Mouse (Mus musculus): ENCODE measurements around the gene Agap1. TPM values are rescaled to one million over a fixed set of nuclear protein-coding genes. Genes with fewer than 3 reads are reported as not detected.

The Agap1 gene
- polyA plus RNA-seq, 1 experiment from 2014 or later: 23.1 TPM

DNA sequence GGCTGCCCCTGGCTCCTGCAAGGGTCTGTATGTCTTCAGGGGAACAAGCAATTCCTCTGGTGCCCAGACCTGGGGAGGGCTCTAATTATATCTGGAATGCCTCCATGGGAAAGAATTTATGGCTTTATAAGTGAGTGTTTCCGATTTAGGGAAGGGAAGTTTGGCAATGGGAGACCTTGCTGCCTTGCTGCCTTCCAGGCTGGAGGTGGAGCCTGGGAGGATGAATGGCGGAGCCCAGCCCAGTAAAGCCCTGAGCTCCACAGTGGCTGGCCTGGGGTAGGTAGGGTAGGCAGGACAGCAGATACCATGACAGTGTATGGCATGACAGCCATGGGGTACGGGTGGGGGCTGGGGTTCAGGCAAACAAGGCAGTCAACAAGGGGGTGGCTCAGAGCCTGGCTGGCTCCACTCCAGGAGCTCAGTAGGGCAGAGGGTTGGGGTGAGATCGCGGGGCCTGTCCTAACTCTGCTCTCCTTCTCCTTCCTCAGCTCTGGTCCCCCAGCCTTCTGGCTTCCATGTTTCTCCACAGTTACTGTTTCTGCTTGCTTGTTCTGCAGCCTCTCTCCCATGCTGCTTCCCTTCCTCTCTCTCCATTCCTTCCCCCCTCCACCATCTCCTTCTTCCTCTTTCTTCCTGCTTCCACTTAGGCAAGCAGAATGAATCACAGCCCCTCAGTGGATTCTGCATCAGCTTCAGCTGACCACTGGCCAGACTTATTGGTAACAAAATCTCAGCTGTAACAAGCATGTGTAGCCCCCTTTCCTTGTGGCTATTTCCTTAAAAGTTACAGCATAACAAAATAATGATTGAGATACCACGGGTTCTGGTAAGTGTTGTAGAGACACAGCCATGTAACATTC lies 114.2 kb downstream of the Agap1 start:
- Histone ChIP-seq H3K4me3 (replicated peaks) (no peak overlapping the region), H3K9me3 (no peaks in the 10 kb centered on the region), H3K9ac (replicated peaks) (0 out of 2 replicates have a peak overlapping the region, but pooled peaks have one; percentile 37), H3K27ac (peak overlapping the region; percentile 80), H3K36me3 (no peaks in the 10 kb centered on the region), H3K4me2 (peak overlapping the region; percentile 13; the same call in 1 of the 2 replicates), H3K4me1 (replicated peaks) (peaks cover 57% of the 10 kb centered on the region), H3K27me3 (no peaks in the 10 kb centered on the region)
- WGBS: 51% methylated on average over 6 of the region's 6 CpGs
- ATAC-seq (ENCODE audit: insufficient number of reproducible peaks, insufficient read depth, low FRiP score, low TSS enrichment, low read depth): peak; percentile 72; the same call in 1 of the 2 replicates

DNA sequence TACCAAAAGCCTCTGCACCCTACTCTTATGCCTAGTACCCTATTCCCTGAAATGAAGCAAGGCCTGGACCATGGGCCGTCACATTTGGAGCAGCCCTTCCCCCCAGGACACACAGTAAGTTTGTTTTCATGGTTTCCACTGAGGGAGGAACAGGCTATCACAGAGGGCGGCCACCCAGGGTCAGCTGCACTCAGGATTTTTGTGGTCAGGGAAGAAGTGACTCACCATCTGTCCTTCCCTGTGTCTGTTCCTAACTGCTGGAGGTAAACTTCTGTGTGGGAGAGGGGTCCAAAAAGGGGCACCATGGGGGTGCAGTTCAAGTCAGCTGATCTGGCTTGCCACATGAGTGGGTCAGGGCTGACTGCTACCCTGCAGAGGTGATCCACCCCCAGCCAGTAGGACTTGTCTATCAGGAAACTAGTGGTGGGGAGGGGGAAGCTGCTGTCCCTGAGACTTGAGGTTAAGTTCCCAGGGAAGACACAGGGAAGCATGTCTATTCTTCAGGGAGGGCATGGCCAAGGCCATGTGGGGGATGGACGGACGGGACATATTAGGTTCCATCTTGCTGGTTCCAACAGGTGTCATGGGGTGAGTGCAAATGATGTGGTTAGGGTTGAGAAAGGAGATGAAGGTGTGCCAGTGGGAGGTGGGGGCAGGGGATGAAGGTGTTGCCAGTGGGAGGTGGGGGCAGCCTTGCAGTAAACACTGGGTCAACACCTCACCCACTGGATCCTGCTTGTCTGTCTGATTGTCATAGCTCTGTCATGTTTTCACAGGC lies 116.1 kb downstream of the Agap1 start:
- Histone ChIP-seq H3K9ac (replicated peaks) (no peak overlapping the region), H3K4me1 (replicated peaks) (peaks cover 55% of the 10 kb centered on the region), H3K27me3 (no peaks in the 10 kb centered on the region), H3K9me3 (no peaks in the 10 kb centered on the region), H3K4me2 (no peak overlapping the region), H3K36me3 (no peaks in the 10 kb centered on the region), H3K27ac (no peak overlapping the region), H3K4me3 (replicated peaks) (no peak overlapping the region)
- ATAC-seq (ENCODE audit: insufficient number of reproducible peaks, insufficient read depth, low FRiP score, low TSS enrichment, low read depth): no peak
- 85% methylated on average over 4 of the region's 4 CpGs for WGBS

DNA sequence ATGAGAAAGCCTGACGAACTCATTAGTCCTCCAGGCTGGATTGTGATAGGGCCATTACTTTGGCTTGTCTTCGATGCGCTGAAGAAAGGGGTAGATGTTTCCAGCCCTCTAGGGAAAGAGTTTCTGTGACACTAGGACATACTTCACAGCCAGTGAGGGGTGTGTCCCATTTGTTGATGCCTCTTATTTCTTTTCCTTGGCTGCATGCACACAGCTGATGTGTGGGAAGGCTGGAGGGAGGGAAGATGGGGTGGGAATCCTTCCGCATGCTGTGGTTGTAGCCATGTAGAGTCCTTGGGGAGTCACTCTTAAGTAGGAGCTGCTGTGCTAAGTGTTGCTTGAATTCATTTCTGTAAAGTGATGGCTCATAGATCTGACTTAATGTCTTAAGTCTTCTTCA lies 118.9 kb downstream of the Agap1 start:
- ATAC-seq (ENCODE audit: insufficient number of reproducible peaks, insufficient read depth, low FRiP score, low TSS enrichment, low read depth): no peak
- 92% methylated on average over 4 of the region's 4 CpGs for WGBS
- Histone ChIP-seq H3K4me3 (replicated peaks) (no peak overlapping the region), H3K9ac (replicated peaks) (no peak overlapping the region), H3K4me2 (no peak overlapping the region), H3K27ac (no peak overlapping the region), H3K27me3 (no peaks in the 10 kb centered on the region), H3K9me3 (no peaks in the 10 kb centered on the region), H3K4me1 (replicated peaks) (peaks cover 44% of the 10 kb centered on the region), H3K36me3 (no peaks in the 10 kb centered on the region)

DNA sequence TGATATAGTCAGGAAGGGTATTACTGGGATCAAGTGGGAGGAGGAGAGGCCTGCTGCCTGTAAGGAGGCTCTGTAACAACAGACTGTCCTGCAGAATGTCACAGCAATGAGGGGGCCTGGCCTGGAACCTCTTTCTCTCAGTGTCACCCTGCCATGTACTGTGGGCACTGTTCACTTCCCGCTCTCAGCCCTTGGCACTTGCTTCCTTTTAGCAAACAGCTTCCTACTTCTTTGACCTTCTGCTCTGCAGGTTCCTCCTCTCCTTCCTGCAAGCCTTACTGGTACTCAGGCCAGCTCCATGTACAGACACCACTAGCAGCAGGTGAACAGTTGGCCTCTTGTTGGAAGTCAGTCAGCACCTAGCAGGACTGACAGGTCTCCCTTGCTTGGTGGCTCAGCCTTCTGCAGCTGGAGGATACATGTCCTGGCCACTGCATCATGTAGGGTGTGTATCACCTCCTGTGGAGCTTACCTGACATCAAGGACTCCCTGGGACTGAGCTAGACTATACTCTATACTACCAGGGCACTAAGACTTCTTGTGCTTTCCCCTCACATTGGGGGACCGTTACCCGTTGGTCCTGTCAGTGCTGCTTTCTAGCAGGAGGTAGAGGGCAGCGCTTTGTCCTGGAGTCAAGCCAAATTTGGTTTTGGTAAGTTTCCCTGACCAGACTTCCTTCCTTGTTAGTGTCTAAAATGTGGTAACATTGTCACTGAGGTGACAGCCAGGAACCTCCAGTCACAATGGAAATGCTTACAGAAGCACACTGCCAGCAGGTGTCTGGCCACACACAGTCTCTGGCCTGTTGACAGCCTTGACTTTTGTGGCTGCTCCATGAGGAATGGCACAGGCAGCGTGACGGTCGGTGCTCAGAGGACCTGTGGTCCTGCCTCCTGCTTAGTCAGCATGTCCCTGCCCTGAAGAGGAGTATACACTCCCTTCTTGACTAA lies 120.6 kb downstream of the Agap1 start:
- Histone ChIP-seq H3K9ac (replicated peaks) (no peak overlapping the region), H3K9me3 (no peaks in the 10 kb centered on the region), H3K4me3 (replicated peaks) (no peak overlapping the region), H3K4me2 (no peak overlapping the region), H3K27me3 (peaks cover 4% of the 10 kb centered on the region; the same call in 1 of the 2 replicates), H3K27ac (no peak overlapping the region), H3K4me1 (replicated peaks) (peaks cover 31% of the 10 kb centered on the region), H3K36me3 (no peaks in the 10 kb centered on the region)
- WGBS: 75% methylated on average over 7 of the region's 7 CpGs
- no peak for ATAC-seq (ENCODE audit: insufficient number of reproducible peaks, insufficient read depth, low FRiP score, low TSS enrichment, low read depth)

DNA sequence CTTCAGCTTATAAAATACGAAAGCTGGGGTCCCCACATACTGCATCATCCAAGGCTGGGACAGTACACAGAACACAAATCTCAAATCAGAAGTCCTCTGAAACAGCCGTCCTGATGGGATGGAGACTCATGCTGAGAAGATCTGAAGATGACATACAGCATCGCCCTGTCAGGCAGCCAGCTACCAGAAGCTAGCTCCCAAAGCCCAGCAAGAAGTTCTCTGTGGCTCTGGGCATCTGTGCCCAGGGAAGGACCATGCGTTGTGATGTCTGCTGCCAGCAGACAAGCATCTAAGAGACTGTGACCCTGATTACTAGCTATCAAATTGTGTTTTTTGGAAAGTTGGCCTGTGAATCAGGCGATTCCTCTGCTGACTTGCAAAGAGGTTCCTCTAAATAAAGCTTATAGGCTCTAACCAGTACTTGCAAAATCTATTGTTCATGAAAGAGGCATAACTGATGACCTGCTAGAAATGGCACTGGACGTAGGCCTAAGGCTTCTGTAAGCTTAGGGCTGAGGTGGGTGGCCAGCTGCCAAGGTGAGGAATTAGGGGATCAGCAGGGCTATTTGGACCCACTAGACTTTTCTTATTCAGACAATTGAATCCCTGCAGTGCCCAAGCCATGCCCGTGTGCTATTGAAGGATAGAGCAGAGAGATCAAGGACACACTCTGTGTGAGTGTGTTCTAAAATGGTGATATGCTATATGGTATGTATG lies 121.7 kb downstream of the Agap1 start:
- H3K4me2 ChIP-seq: peak overlapping the region; percentile 53; the same call in 1 of the 2 replicates
- H3K27ac ChIP-seq: peak overlapping the region; percentile 85
- ATAC-seq (ENCODE audit: insufficient number of reproducible peaks, insufficient read depth, low FRiP score, low TSS enrichment, low read depth): no peak
- no peaks in the 10 kb centered on the region for H3K36me3 ChIP-seq
- H3K27me3 ChIP-seq: peaks cover 13% of the 10 kb centered on the region
- no peaks in the 10 kb centered on the region for H3K9me3 ChIP-seq
- H3K9ac ChIP-seq (replicated peaks): no peak overlapping the region
- WGBS: 71% methylated on average over 7 of the region's 7 CpGs
- peaks cover 35% of the 10 kb centered on the region for H3K4me1 ChIP-seq (replicated peaks)
- H3K4me3 ChIP-seq (replicated peaks): no peak overlapping the region

DNA sequence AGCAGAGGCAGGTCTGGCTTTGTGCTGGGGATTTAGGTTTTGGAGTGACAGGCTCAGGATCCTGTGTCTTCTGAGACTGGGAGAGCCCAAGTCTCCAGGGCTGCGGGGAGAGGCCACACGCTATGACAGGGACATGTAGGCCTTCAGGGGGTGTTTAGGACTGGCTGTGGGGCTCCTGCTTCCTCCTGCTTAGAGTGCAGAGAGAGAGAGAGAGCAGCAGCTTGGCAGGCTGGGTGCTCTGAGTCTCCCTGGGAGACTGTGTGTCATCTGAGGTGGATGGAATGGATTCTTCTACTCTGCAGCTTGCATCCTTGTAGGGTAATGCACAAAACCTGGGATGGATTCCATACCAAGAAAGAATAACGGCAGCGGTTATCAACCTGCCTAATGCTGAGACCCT lies 122.4 kb downstream of the Agap1 start:
- Histone ChIP-seq H3K36me3 (no peaks in the 10 kb centered on the region), H3K4me1 (replicated peaks) (peaks cover 42% of the 10 kb centered on the region), H3K4me3 (replicated peaks) (peak overlapping the region; percentile 26), H3K4me2 (peak overlapping the region; percentile 53), H3K9ac (replicated peaks) (no peak overlapping the region), H3K27ac (peak overlapping the region; percentile 85), H3K9me3 (no peaks in the 10 kb centered on the region), H3K27me3 (peaks cover 20% of the 10 kb centered on the region)
- no peak for ATAC-seq (ENCODE audit: insufficient number of reproducible peaks, insufficient read depth, low FRiP score, low TSS enrichment, low read depth)
- WGBS: 25% methylated on average over 4 of the region's 4 CpGs

DNA sequence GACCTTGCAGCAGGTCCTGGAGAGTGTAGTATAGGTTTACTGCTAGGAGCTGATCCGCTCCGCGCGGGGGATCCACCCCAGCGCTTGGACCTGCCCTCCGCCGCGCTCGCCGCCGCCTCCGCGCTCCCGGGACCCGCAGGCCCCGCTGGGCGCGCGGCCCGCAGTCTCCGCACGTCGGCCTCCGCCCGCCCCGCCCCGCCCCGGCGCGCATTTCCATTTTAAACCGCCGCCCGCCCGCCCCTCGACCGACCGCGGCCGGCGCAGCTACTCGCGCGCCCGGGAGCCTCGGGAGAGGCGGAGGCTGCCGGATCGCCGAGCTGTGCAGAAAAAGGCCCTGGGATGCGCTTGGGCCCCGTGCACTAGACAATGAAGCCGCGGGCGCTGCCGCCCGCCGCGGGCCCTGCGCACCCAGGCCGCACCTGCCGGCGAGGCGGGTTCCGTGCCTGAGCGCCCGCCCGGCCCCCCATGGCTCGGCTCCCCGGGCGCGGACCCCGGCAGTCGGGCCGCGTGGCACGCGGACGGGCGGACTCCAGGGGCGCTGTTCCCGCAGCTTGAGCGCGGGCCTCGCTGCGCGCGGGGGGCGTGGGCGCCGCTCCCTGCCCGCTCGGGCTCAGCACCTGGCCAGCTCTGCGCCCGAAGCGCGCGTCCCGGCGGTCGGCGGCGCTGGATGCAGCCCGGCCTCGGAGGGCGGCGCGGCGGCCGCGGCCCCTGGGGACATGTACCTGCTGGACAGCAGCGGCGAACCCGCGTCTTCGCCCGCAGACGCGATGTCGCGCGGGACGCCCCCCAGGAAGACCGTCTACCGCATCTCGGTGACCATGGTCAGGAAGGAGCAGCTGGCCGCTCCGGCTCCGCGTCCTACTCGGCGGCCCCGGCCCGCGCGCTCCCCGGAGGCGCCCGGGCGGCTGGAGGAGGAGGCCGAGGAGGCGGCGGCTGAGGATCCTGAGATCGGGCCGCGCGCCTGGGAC lies 125.7 kb downstream of the Agap1 start:
- peaks cover 45% of the 10 kb centered on the region for H3K4me1 ChIP-seq (replicated peaks)
- H3K9me3 ChIP-seq: no peaks in the 10 kb centered on the region
- H3K27me3 ChIP-seq: peaks cover 29% of the 10 kb centered on the region
- peak overlapping the region; percentile 74 for H3K4me3 ChIP-seq (replicated peaks)
- peak; percentile 64 for ATAC-seq (ENCODE audit: insufficient number of reproducible peaks, insufficient read depth, low FRiP score, low TSS enrichment, low read depth)
- peak overlapping the region; percentile 41; the same call in 1 of the 2 replicates for H3K27ac ChIP-seq
- no peaks in the 10 kb centered on the region for H3K36me3 ChIP-seq
- under 1% methylated on average over 140 of the region's 146 CpGs for WGBS
- peak overlapping the region; percentile 70 for H3K9ac ChIP-seq (replicated peaks)
- peak overlapping the region; percentile 100 for H3K4me2 ChIP-seq

DNA sequence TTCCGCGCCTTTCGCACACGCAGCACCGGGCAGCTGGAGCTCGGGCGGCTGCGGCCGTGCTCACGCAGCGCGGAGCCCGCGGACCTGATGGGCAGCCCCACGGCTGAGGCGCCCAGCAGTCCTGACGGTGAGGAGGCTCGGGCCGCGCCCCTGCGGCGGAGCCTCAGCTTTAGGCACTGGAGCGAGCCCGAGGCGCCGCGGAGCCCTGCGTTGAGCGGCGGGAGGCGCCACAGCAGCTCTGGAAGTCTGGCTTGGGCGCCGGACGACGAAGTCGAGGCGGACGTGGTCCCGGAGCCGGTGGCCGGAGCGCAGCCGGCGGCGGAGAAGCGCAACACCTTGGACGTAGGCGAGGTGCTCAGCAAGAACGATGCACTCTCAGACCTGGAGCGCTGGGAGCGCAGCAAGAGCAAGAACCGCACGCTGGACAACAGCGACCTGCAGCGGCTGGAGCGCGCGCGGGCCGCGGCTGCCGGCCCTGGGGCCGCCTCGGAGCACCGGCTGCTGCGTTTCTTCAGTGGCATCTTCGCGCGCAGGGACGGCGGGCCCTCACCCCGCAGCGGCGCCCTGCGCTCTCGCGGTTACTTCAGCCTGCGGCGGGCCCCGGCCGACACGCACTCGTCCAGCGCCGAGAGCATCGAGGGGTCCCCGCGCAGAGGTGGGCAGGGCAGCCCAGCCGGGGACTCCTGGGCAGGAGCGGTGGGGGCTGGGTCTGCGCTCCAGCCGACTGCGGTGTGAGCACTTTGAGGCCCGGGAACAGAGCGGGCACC lies 126.6 kb downstream of the Agap1 start:
- ATAC-seq (ENCODE audit: insufficient number of reproducible peaks, insufficient read depth, low FRiP score, low TSS enrichment, low read depth): peak; percentile 50; the same call in 1 of the 2 replicates
- H3K9me3 ChIP-seq: no peaks in the 10 kb centered on the region
- H3K36me3 ChIP-seq: no peaks in the 10 kb centered on the region
- 0 out of 2 replicates have a peak overlapping the region, but pooled peaks have one; percentile 23 for H3K27ac ChIP-seq
- H3K4me2 ChIP-seq: peak overlapping the region; percentile 100
- under 1% methylated on average over 95 of the region's 95 CpGs for WGBS
- peaks cover 44% of the 10 kb centered on the region for H3K4me1 ChIP-seq (replicated peaks)
- H3K27me3 ChIP-seq: peaks cover 29% of the 10 kb centered on the region
- H3K4me3 ChIP-seq (replicated peaks): peak overlapping the region; percentile 74
- peak overlapping the region; percentile 70 for H3K9ac ChIP-seq (replicated peaks)

DNA sequence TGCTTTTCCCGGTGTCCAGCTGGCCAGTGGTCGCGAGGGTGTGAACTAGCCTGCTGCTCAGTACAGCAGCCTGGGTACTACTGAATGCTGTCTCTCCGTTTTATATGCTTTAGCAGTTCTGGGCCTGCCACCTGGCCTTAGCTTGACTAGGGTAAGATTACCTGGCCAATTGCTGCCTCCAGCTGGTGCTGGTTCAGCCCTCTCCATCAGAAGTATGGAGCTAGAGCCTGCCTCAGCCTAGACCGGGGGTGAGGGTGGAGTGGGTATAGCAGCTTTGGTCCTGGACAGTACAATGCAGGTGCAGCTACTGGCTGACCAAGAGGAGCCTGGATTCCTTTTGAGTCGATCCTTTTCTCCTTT lies 127.1 kb downstream of the Agap1 start:
- peak overlapping the region; percentile 100 for H3K4me2 ChIP-seq
- no peaks in the 10 kb centered on the region for H3K9me3 ChIP-seq
- peaks cover 38% of the 10 kb centered on the region for H3K4me1 ChIP-seq (replicated peaks)
- WGBS: 17% methylated on average over 6 of the region's 6 CpGs
- no peaks in the 10 kb centered on the region for H3K36me3 ChIP-seq
- no peak for ATAC-seq (ENCODE audit: insufficient number of reproducible peaks, insufficient read depth, low FRiP score, low TSS enrichment, low read depth)
- H3K4me3 ChIP-seq (replicated peaks): peak overlapping the region; percentile 74
- H3K27ac ChIP-seq: no peak overlapping the region
- peaks cover 29% of the 10 kb centered on the region for H3K27me3 ChIP-seq
- H3K9ac ChIP-seq (replicated peaks): peak overlapping the region; percentile 70
